Mouse (Mus musculus) cerebellum, adult 2 months (tissue): Measurements from ENCODE around the gene Ccdc117.
"Not testable (repeated sequence)": the region's sequence is repeated elsewhere in the genome, so short reads cannot be mapped to it uniquely, and the experiment has no call there.

Experiments used
- CTCF ChIP-seq: fragments of 200-500 bp; IDR thresholded peaks from 2 replicates; pipeline ENCODE4 v1.5.1; 2011; ENCODE audit warnings: low read depth, mild to moderate bottlenecking, control low read depth, low read length, moderate library complexity, borderline replicate concordance; ENCODE audit not compliant: insufficient read depth
- POLR2A ChIP-seq: fragments of 200-500 bp; IDR thresholded peaks from 2 replicates; pipeline ENCODE4 v1.6.1; 2011; ENCODE audit warnings: low read length, control low read depth, borderline replicate concordance; ENCODE audit not compliant: insufficient read depth

DNA sequence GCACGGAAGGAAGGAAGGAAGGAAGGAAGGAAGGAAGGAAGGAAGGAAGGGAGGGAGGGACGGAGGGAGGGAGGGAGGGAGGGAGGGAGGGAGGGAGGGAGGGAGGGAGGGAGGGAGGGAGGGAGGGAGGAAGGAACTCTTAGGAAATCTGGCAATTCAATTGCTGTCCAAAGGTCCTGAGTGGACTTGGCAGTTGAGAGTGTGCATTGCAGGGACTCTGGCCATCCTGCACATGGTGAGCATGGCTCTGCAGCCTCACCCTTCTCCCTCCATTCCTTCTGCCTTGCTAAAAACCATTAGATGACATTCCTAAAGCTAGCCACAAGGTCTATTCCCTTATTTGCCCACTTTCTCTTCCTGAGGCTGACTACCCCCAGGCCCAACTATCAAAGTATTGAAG lies 31.3 kb downstream of the Ccdc117 start:
- TF ChIP-seq POLR2A, CTCF: not testable (repeated sequence)
